Mouse (Mus musculus): ENCODE results near the gene Gpr3.

GRCm38 (mm10) chr4:133184898-133185665 lies 27.3 kb downstream of the Gpr3 start:
- TF ChIP-seq CTCF (IDR thresholded peaks at IDR 0.05) = no peak
- TF ChIP-seq EP300 (IDR thresholded peaks at IDR 0.05) = peak; percentile 62; the same call in 1 of the 2 replicates
